Mouse (Mus musculus) liver, embryonic 14.5 days (tissue): ENCODE measurements around the gene Kalrn.

Experiments used
- CTCF ChIP-seq: IDR thresholded peaks from 2 replicates; pipeline ENCODE4 v1.5.1; 2016; ENCODE audit warnings: antibody characterized with exemption, low read depth, control low read depth
- EP300 ChIP-seq: IDR thresholded peaks from 2 replicates; pipeline ENCODE4 v1.6.1; 2016; ENCODE audit warnings: antibody characterized with exemption, low read depth

DNA sequence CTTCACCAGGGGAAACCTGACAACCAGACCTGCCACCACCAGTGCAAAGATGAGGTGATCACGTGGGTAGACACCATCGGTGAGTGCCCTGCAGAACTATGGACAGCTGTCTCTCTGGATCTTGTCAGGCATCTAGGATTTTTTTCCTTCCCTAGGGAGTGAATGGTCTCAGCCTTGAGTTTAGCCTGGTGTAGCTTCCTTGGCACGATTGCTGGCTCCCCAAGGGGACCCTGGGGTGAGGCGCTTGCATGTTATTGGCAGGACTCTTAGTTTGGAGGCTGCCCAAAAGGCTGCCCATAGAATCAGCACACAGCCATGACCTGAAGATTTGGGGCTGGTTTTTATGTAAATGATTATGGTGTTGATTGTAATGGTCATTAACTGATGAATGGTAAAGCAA, 629.2 kb downstream of the Kalrn start:
- TF ChIP-seq CTCF (no peak), EP300 (no peak)
